Mouse (Mus musculus): Measurements from ENCODE around the gene Fbxo44. TPM values are rescaled to one million over a fixed set of nuclear protein-coding genes. Genes with fewer than 3 reads are reported as not detected.

The Fbxo44 gene
- polyA plus RNA-seq, 1 experiment: 29.8 TPM

DNA sequence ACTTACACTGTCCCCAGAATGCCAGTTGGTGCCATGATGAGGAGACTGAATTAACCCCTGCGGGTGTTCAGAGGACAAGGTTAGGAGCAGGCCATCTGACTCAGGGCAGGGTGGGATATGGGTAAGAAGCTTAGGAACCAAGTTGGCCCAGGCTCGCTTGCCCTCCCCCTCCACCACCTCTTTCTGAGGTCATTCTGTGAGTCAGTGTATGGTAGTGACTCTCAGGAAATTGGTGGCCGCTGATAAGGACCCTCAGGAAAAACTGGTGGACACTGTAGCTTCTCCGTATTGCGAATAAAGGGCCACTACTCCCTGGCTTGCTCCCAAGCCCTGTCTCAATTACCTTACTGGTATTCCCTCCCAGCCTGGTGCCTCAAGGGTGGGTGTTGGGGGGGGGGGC is 51.1 kb downstream of the Fbxo44 start:
- no peak for TF ChIP-seq POLR2A (IDR thresholded peaks at IDR 0.05; ENCODE audit: low read depth, low read length)
- Histone ChIP-seq H3K4me1 (ENCODE audit: control insufficient read depth, insufficient read depth, low read length) (no peaks in the 10 kb centered on the region), H3K27me3 (replicated peaks; ENCODE audit: control insufficient read depth, insufficient read depth, low read length) (no peaks in the 10 kb centered on the region), H3K36me3 (ENCODE audit: control insufficient read depth, insufficient read depth, low read length) (no peaks in the 10 kb centered on the region), H3K27ac (ENCODE audit: insufficient read depth, low read depth, low read length) (no peak overlapping the region), H3K4me3 (ENCODE audit: insufficient read depth, low read depth, low read length) (no peak overlapping the region)
- 72% methylated on average over 5 of the region's 5 CpGs for WGBS
- no peak for DNase-seq

DNA sequence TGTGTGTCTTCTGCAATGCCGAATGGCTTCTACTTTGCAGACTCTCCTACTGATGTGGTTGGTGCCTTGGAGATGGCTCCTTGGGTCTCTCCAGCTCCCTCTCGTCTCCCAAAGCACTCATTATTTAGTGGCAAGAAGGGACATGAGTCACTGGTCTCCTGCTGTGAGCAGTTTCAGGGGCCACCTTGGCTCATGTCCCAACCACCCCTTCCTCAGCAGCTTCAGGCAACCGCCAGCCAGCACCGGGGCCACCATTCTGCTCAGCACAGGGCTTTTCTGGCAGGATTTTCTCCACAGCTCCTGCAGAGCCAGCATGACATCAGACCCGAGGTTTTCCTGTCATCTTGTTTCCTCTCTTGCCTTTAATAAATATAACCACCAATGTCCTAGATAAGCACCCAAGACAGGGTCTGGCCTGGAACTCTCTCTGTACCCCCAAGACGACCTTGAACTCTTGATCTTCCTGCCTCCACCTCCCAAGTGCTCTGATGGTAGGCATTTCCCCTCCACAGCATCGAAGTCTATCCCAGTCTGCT is 51.6 kb downstream of the Fbxo44 start:
- Histone ChIP-seq H3K4me1 (ENCODE audit: control insufficient read depth, insufficient read depth, low read length) (no peaks in the 10 kb centered on the region), H3K36me3 (ENCODE audit: control insufficient read depth, insufficient read depth, low read length) (no peaks in the 10 kb centered on the region), H3K27me3 (replicated peaks; ENCODE audit: control insufficient read depth, insufficient read depth, low read length) (no peaks in the 10 kb centered on the region), H3K4me3 (ENCODE audit: insufficient read depth, low read depth, low read length) (no peak overlapping the region), H3K27ac (ENCODE audit: insufficient read depth, low read depth, low read length) (no peak overlapping the region)
- 50% methylated on average over 7 of the region's 7 CpGs for WGBS
- peak; percentile 6 for DNase-seq
- no peak for TF ChIP-seq CTCF (conservative IDR thresholded peaks at IDR 0.05; ENCODE audit: insufficient read depth, insufficient read length, low read depth, low read length)
- no peak for TF ChIP-seq POLR2A (IDR thresholded peaks at IDR 0.05; ENCODE audit: low read depth, low read length)

GRCm38 (mm10) chr4:148107621-148108291 is 52.5 kb downstream of the Fbxo44 start:
- WGBS: 13% methylated on average over 22 of the region's 22 CpGs
- Histone ChIP-seq H3K27me3 (replicated peaks; ENCODE audit: control insufficient read depth, insufficient read depth, low read length) (no peaks in the 10 kb centered on the region), H3K4me1 (ENCODE audit: control insufficient read depth, insufficient read depth, low read length) (no peaks in the 10 kb centered on the region), H3K27ac (ENCODE audit: insufficient read depth, low read depth, low read length) (no peak overlapping the region), H3K4me3 (ENCODE audit: insufficient read depth, low read depth, low read length) (no peak overlapping the region), H3K36me3 (ENCODE audit: control insufficient read depth, insufficient read depth, low read length) (no peaks in the 10 kb centered on the region)
- no peak for TF ChIP-seq CTCF (conservative IDR thresholded peaks at IDR 0.05; ENCODE audit: insufficient read depth, insufficient read length, low read depth, low read length)
- no peak for TF ChIP-seq POLR2A (IDR thresholded peaks at IDR 0.05; ENCODE audit: low read depth, low read length)
- DNase-seq: peak; percentile 24

DNA sequence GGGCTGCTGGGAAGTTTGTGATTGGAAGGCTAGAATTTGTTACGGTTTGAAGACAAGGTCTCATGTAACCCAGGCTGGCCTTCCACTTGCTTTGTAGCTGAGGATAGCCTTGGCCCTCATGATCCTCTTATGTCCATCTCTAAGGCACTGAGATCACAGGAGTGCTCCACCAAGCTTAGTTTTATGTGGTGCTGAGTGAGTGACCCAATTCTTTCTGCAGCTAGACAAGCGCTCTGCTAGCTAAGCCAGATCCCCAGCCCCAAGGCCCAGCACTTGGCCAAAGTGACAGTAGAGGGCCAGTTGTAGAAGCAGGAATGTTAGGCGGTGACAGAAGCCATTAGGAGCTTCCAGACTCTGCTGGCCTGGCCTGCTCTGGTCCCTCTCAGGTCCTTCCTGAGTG is 56.1 kb downstream of the Fbxo44 start:
- H3K27me3 ChIP-seq (replicated peaks; ENCODE audit: control insufficient read depth, insufficient read depth, low read length): no peaks in the 10 kb centered on the region
- no peak overlapping the region for H3K4me3 ChIP-seq (ENCODE audit: insufficient read depth, low read depth, low read length)
- no peak for TF ChIP-seq CTCF (conservative IDR thresholded peaks at IDR 0.05; ENCODE audit: insufficient read depth, insufficient read length, low read depth, low read length)
- no peak for TF ChIP-seq POLR2A (IDR thresholded peaks at IDR 0.05; ENCODE audit: low read depth, low read length)
- WGBS: 93% methylated on average over 3 of the region's 3 CpGs
- H3K4me1 ChIP-seq (ENCODE audit: control insufficient read depth, insufficient read depth, low read length): no peaks in the 10 kb centered on the region
- DNase-seq: no peak
- H3K36me3 ChIP-seq (ENCODE audit: control insufficient read depth, insufficient read depth, low read length): no peaks in the 10 kb centered on the region
- no peak overlapping the region for H3K27ac ChIP-seq (ENCODE audit: insufficient read depth, low read depth, low read length)

Other genes starting within 250 kb of the Fbxo44 start
- gene Plod1, start 223.7 kb downstream of the Fbxo44 start, polyA plus RNA-seq (2012; rRNA removed): 42.1 and 45.9 TPM in 2 replicates
- 62.6 and 82.4 TPM in 2 replicates for gene 2510039O18Rik, start 219.6 kb downstream of the Fbxo44 start, polyA plus RNA-seq (2012; rRNA removed)
- gene Nppb, start 174.7 kb downstream of the Fbxo44 start, polyA plus RNA-seq (2012; rRNA removed): not detected in 2 replicates
- gene Nppa, start 159.8 kb downstream of the Fbxo44 start, polyA plus RNA-seq (2012; rRNA removed): 0.30 and 0.58 TPM in 2 replicates
- 28.8 and 32.3 TPM in 2 replicates for gene Clcn6, start 121.7 kb downstream of the Fbxo44 start, polyA plus RNA-seq (2012; rRNA removed)
- gene Mthfr, start 121.4 kb downstream of the Fbxo44 start, polyA plus RNA-seq (2012; rRNA removed): 36.3 and 48.4 TPM in 2 replicates
- gene Agtrap, start 72.5 kb downstream of the Fbxo44 start, polyA plus RNA-seq (2012; rRNA removed): 111 and 119 TPM in 2 replicates
- gene Mad2l2, start 30.1 kb downstream of the Fbxo44 start, polyA plus RNA-seq (2012; rRNA removed): 22.8 and 25.5 TPM in 2 replicates
- gene Draxin, start 29.8 kb downstream of the Fbxo44 start, polyA plus RNA-seq (2012; rRNA removed): 0.03 and 0.11 TPM in 2 replicates
- gene Fbxo6, start 8.3 kb downstream of the Fbxo44 start, polyA plus RNA-seq (2012; rRNA removed): 58.2 and 63.4 TPM in 2 replicates
- gene Fbxo2, start 139 bp upstream of the Fbxo44 start, polyA plus RNA-seq (2012; rRNA removed): 1.5 and 2.3 TPM in 2 replicates
- gene Disp3, start 127.5 kb upstream of the Fbxo44 start, polyA plus RNA-seq (2012; rRNA removed): 0.03 TPM in 2 replicates

Data from kidney, adult 2 months (tissue).